Mouse (Mus musculus) olfactory bulb, adult 2 months (tissue): Measurements from ENCODE around the gene Rer1. TPM values are rescaled to one million over a fixed set of nuclear protein-coding genes. Genes with fewer than 3 reads are reported as not detected.

Source experiments
- H3K27ac ChIP-seq: fragments of 200-500 bp; 2 replicates; pipeline ENCODE4 v1.5.1; 2012; ENCODE audit warnings: low read depth, low read length; ENCODE audit not compliant: insufficient read depth
- H3K4me1 ChIP-seq: fragments of 200-500 bp; 2 replicates; pipeline ENCODE4 v1.6.1; 2012; ENCODE audit warnings: low read length; ENCODE audit not compliant: control insufficient read depth, insufficient read depth
- H3K4me3 ChIP-seq: fragments of 200-500 bp; 2 replicates; pipeline ENCODE4 v1.5.1; 2012; ENCODE audit warnings: mild to moderate bottlenecking, low read depth, low read length, moderate library complexity; ENCODE audit not compliant: insufficient read depth
- CTCF ChIP-seq: fragments of 200-500 bp; IDR thresholded peaks from 2 replicates; pipeline ENCODE4 v1.5.1; 2012; ENCODE audit warnings: low read depth, mild to moderate bottlenecking, low read length, moderate library complexity; ENCODE audit not compliant: insufficient read depth
- POLR2A ChIP-seq: fragments of 200-500 bp; IDR thresholded peaks from 2 replicates; pipeline ENCODE4 v1.6.1; 2012; ENCODE audit warnings: mild to moderate bottlenecking, low read depth, low read length, moderate library complexity; ENCODE audit not compliant: insufficient read depth
- WGBS: fragments of 180-500 bp; shearing (Covaris S2); methylation state at CpG from one replicate; pipeline ENCODE4 v1.1.7; 2018; 5-methylcytosine and 5-hydroxymethylcytosine counted together
- polyA plus RNA-seq: library from polyadenylated mRNA; stranded (reverse); fragments of >200 nt; gene quantifications from 2 replicates; pipeline ENCODE4 v1.2.4, GENCODE M21; 2012; ENCODE audit warnings: low replicate concordance; ENCODE audit not compliant: missing spikeins, insufficient read depth, insufficient read length

The Rer1 gene
- polyA plus RNA-seq, 1 experiment, result not detected

DNA sequence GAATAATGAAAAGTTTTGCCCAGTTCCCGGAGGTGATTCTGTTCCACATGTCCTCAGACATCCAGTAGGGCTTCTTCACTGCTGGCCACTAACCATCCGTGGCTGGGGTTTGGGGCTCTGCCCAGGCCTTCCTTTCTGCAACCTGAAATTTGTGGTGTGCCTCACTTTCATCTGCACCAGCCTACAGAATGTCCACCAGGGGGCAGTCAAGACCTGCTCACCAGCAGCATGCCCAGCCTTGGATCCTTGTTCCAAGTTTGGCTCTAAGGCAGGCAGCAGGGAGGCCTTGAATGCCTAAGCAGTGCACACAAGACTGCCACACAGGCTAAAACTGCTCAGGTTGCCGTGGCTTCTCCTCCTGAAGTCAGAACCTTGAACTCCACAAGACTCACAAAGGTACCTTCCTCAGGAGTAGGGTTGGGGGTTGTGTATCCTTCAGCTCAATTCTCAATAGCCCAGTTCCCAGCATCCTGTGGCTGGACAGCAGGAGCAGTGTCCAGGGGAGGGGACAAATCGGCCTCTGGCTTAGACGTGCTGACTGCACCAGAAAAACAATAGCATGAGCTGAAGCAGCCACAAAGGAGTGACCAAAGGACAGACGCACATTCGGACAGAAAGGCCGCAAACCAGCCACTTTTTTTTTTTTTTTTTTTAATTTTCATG is 9.2 kb upstream of the Rer1 start:
- Histone ChIP-seq H3K4me1 (peaks cover 6% of the 10 kb centered on the region), H3K4me3 (no peak overlapping the region), H3K27ac (0 out of 2 replicates have a peak overlapping the region, but pooled peaks have one; percentile 11)
- TF ChIP-seq CTCF (peak; percentile 79), POLR2A (no peak)
- 31% methylated on average over 8 of the region's 8 CpGs for WGBS

GRCm38 (mm10) chr4:155094565-155094964 is 8.4 kb upstream of the Rer1 start:
- Histone ChIP-seq H3K4me3 (no peak overlapping the region), H3K4me1 (peaks cover 6% of the 10 kb centered on the region), H3K27ac (no peak overlapping the region)
- TF ChIP-seq CTCF, result peak; percentile 25; the same call in 1 of the 2 replicates
- TF ChIP-seq POLR2A, result no peak
- WGBS, result 70% methylated on average over 3 of the region's 3 CpGs

- TF ChIP-seq POLR2A (no peak), CTCF (no peak)
- H3K4me3 ChIP-seq, result no peak overlapping the region
- peaks cover 6% of the 10 kb centered on the region for H3K4me1 ChIP-seq
- no peak overlapping the region for H3K27ac ChIP-seq
- WGBS, result 85% methylated on average over 7 of the region's 7 CpGs
Observed at GRCm38 (mm10) chr4:155093431-155094149, 7.4 kb upstream of the Rer1 start.

DNA sequence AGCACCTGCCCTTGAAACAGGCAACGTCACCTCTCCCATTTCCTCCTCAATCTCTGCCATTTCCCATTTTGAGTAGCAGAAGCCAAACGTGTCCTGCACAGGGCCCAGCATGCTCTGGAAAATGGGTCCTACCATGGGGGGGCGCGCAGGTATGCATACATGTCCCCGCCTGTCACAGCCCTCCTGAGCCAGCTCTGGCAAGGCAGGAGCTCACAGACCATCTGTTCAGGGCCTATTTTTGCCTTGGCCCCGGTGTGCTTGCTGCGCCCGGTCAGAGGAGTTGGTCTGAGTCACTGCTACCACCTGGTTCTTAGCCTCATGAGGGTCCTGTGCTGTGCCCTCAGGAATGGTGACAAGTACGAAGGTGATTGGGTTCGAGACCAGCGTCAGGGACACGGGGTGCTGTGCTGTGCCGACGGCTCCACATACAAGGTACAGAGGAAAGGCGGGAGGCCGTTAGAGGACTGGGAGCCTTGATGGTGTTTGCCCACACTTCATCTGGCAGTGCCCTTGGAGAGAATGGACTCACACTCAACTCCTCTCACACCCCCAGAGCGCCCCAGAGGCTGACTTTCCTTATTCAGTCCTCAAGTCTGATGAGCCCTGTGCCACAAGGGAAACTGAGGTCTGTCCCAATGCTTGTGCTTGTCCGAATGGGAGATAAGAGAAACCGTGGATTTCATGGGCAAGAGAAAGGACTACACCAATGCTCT is 6.7 kb upstream of the Rer1 start:
- Histone ChIP-seq H3K4me3 (no peak overlapping the region), H3K4me1 (peaks cover 6% of the 10 kb centered on the region), H3K27ac (no peak overlapping the region)
- TF ChIP-seq CTCF (no peak), POLR2A (no peak)
- 94% methylated on average over 19 of the region's 19 CpGs for WGBS

GRCm38 (mm10) chr4:155090688-155091449 is 4.7 kb upstream of the Rer1 start:
- Histone ChIP-seq H3K27ac (no peak overlapping the region), H3K4me1 (peaks cover 8% of the 10 kb centered on the region), H3K4me3 (no peak overlapping the region)
- TF ChIP-seq CTCF, result no peak
- no peak for TF ChIP-seq POLR2A
- WGBS, result 91% methylated on average over 13 of the region's 13 CpGs

DNA sequence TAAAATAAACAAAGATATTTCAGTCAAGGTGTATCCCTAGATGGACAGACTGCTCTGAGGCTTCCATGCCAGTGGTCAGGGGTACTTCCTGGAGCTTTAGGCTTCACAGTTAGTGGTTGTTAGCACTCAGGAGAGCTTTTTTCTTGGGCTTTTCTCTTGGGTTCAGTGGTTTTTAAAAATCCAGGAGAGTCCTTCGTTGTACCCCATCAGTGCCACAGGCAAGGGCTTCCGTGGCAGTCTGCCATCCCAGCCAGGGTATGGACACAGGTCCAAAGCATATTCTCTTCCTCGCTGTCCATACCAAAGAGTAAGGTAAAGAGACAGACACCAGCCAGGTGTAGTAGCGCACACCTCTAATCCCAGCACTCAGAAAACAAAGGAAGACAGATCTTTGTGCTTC is 4.0 kb upstream of the Rer1 start:
- TF ChIP-seq CTCF (no peak), POLR2A (no peak)
- H3K27ac ChIP-seq, result no peak overlapping the region
- 97% methylated on average over 4 of the region's 4 CpGs for WGBS
- no peak overlapping the region for H3K4me3 ChIP-seq
- H3K4me1 ChIP-seq, result peaks cover 5% of the 10 kb centered on the region

DNA sequence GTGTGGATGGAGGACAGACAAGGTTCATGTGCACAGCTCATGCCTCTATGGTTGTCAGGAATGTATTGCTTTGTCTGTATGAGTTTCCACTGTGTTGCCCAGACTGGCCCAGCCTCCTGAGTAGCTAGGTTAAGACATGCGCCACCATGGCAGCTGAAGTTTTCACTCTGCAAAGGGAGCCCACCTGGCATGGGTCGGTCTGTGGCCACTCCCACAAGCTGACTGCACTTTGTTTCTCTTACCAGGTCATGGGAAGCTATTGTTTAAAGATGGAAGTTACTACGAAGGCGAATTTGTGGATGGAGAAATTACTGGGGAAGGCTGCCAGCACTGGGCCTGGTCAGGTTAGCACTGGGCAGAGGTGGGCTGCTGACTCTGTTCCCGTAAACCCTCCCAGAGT is 3.1 kb upstream of the Rer1 start:
- WGBS, result 94% methylated on average over 5 of the region's 5 CpGs
- Histone ChIP-seq H3K27ac (no peak overlapping the region), H3K4me3 (no peak overlapping the region), H3K4me1 (peaks cover 11% of the 10 kb centered on the region)
- no peak for TF ChIP-seq POLR2A
- TF ChIP-seq CTCF, result no peak

- 6% methylated on average over 35 of the region's 35 CpGs for WGBS
Observed at GRCm38 (mm10) chr4:155085206-155086107, 725 bp downstream of the Rer1 start.

More at GRCm38 (mm10) chr4:155085206-155086107, 725 bp downstream of the Rer1 start:
- TF ChIP-seq CTCF, result no peak
- TF ChIP-seq POLR2A, result no peak
- peaks cover 20% of the 10 kb centered on the region for H3K4me1 ChIP-seq
- H3K4me3 ChIP-seq, result peak overlapping the region; percentile 88
- no peak overlapping the region for H3K27ac ChIP-seq
